Mouse (Mus musculus) forebrain, embryonic 13.5 days (tissue): Measurements from ENCODE around the gene Ercc6. TPM values are rescaled to one million over a fixed set of nuclear protein-coding genes. Genes with fewer than 3 reads are reported as not detected.

Experiments
- ATAC-seq: fragments of 200-750 bp; cut with Nextera tagmentation; 2 replicates; pipeline ENCODE4 v1.8.0; 2017
- H3K27ac ChIP-seq: fragments of 300-500 bp; sonication (generic); 2 replicates; pipeline ENCODE4 v1.5.1; 2015; ENCODE audit warnings: inconsistent platforms, mild to moderate bottlenecking, moderate library complexity
- H3K27me3 ChIP-seq: fragments of 300-500 bp; sonication (generic); 2 replicates; pipeline ENCODE4 v1.6.1; 2015; ENCODE audit warnings: mild to moderate bottlenecking, inconsistent platforms
- H3K36me3 ChIP-seq: fragments of 300-500 bp; sonication (generic); 2 replicates; pipeline ENCODE4 v1.6.1; 2015; ENCODE audit warnings: mild to moderate bottlenecking, inconsistent platforms; ENCODE audit not compliant: poor library complexity, severe bottlenecking
- H3K4me1 ChIP-seq: fragments of 300-500 bp; sonication (generic); 2 replicates; pipeline ENCODE4 v1.6.1; 2015; ENCODE audit warnings: inconsistent platforms
- H3K4me2 ChIP-seq: fragments of 300-500 bp; sonication (generic); 2 replicates; pipeline ENCODE4 v1.6.1; 2015; ENCODE audit warnings: inconsistent platforms, mild to moderate bottlenecking, moderate library complexity
- H3K4me3 ChIP-seq: fragments of 300-500 bp; sonication (generic); 2 replicates; pipeline ENCODE4 v1.5.1; 2015; ENCODE audit warnings: mild to moderate bottlenecking, inconsistent platforms
- H3K9ac ChIP-seq: fragments of 300-500 bp; sonication (generic); 2 replicates; pipeline ENCODE4 v1.6.1; 2015; ENCODE audit warnings: mild to moderate bottlenecking, inconsistent platforms
- H3K9me3 ChIP-seq: fragments of 300-500 bp; sonication (generic); replicated peaks from 2 replicates; pipeline ENCODE4 v1.6.1; 2016; ENCODE audit warnings: inconsistent platforms
- WGBS: fragments of 180-500 bp; shearing (Covaris S2); methylation state at CpG from one replicate; pipeline ENCODE4 v1.1.7; 2015; 5-methylcytosine and 5-hydroxymethylcytosine counted together
- polyA plus RNA-seq: library from polyadenylated mRNA; unstranded; fragments of >200 nt; fragmentation: Nextera tagmentation; extraction: Ambion mirVana; gene quantifications from 2 replicates; pipeline ENCODE4 v1.2.1, GENCODE M21; 2015

Ercc6 gene
- polyA plus RNA-seq, 1 experiment from 2014 or later: 25.2 TPM

DNA sequence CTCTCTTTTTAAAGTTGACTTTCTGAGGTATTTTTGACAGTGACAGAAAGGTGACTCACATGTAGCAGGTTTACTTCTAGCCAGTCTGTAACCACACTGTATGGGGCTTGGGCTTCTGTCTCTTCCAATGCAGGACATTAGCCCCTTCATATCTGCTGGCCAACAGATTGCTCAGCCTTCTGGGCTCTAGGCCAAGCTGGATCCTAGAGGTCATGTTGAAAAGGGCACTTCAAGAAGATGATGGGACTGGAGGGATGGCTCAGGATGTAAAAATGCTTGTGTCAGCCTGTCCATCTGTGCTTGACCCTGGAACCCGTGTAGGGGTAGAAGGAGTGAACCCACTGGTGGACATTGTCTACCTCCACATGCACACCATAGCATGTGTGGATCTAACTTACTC lies 24.8 kb downstream of the Ercc6 start:
- Histone ChIP-seq H3K27me3 (no peaks in the 10 kb centered on the region), H3K36me3 (peaks cover 55% of the 10 kb centered on the region)

GRCm38 (mm10) chr14:32543075-32543474 lies 29.8 kb downstream of the Ercc6 start:
- no peak for ATAC-seq
- H3K27me3 ChIP-seq: no peaks in the 10 kb centered on the region
- H3K9ac ChIP-seq: no peak overlapping the region
- no peak overlapping the region for H3K4me3 ChIP-seq
- H3K9me3 ChIP-seq: no peaks in the 10 kb centered on the region
- no peaks in the 10 kb centered on the region for H3K4me1 ChIP-seq
- H3K36me3 ChIP-seq: peaks cover 54% of the 10 kb centered on the region
- no peak overlapping the region for H3K27ac ChIP-seq
- H3K4me2 ChIP-seq: no peak overlapping the region

More for the DNA sequence above, 24.8 kb downstream of the Ercc6 start:
- H3K27ac ChIP-seq: no peak overlapping the region
- 88% methylated on average over 1 of the region's 1 CpGs for WGBS
- ATAC-seq: no peak
- no peaks in the 10 kb centered on the region for H3K9me3 ChIP-seq
- no peak overlapping the region for H3K9ac ChIP-seq
- no peak overlapping the region for H3K4me3 ChIP-seq
- H3K4me1 ChIP-seq: peaks cover under 1% of the 10 kb centered on the region
- H3K4me2 ChIP-seq: no peak overlapping the region

DNA sequence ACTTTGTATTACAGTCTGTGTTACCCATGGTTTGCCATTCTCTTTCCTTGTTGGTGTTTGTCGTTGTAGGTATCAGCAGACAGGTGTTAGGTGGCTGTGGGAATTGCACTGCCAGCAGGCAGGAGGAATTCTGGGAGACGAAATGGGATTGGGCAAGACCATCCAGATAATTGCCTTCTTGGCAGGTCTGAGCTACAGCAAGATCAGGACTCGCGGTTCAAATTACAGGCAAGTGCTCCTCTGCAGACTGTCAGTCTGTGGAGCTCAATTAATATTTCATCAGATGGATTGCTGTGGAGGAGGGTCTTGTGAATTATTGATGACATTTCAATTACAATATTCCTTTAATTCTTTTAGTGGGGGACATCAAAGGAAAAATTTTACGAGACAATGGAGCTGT lies 33.4 kb downstream of the Ercc6 start:
- WGBS: 81% methylated on average over 5 of the region's 5 CpGs
- Histone ChIP-seq H3K36me3 (peaks cover 48% of the 10 kb centered on the region), H3K27ac (no peak overlapping the region), H3K9me3 (no peaks in the 10 kb centered on the region), H3K4me3 (no peak overlapping the region), H3K4me1 (no peaks in the 10 kb centered on the region), H3K9ac (no peak overlapping the region), H3K27me3 (no peaks in the 10 kb centered on the region), H3K4me2 (no peak overlapping the region)
- no peak for ATAC-seq

GRCm38 (mm10) chr14:32551854-32552253 lies 38.5 kb downstream of the Ercc6 start:
- Histone ChIP-seq H3K4me3 (no peak overlapping the region), H3K36me3 (peaks cover 56% of the 10 kb centered on the region), H3K9ac (no peak overlapping the region), H3K9me3 (no peaks in the 10 kb centered on the region), H3K27ac (no peak overlapping the region), H3K27me3 (no peaks in the 10 kb centered on the region), H3K4me1 (no peaks in the 10 kb centered on the region), H3K4me2 (no peak overlapping the region)
- ATAC-seq: no peak
- 80% methylated on average over 5 of the region's 5 CpGs for WGBS

DNA sequence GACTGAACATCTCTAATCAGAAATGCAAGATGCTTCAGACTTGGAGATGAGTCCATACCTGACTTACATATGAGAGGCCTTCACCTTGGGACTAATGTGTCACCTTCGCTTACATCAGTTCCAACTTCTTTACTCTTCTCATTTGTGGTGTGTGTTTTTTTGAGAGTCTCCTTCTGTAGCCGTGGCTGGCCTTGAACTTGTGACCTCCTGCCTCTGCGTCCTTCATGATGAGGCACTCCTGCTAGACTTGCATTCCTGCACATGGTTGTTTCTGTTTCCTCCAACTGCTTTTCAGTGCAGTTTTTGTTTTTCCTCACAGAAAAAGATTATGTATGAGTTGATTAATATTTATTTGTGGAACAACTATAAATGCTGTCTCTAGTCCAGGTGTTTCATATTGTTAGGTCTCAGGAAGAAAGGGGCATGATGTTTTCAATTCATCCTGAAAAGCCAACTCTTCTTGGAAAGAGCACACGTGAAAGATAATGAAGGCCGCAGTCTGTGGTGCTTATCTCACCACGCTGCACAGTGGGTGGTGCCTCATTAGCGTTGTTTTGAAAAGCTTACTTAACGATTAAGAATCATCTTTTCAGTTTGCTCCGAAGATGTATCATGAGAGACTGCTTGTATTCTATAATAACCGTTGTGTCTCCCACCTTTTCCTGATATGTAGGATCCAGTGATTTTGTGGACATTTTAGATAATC lies 40.0 kb downstream of the Ercc6 start:
- Histone ChIP-seq H3K4me3 (no peak overlapping the region), H3K27me3 (no peaks in the 10 kb centered on the region), H3K27ac (no peak overlapping the region), H3K4me2 (no peak overlapping the region), H3K9ac (no peak overlapping the region), H3K9me3 (no peaks in the 10 kb centered on the region), H3K4me1 (no peaks in the 10 kb centered on the region), H3K36me3 (peaks cover 54% of the 10 kb centered on the region)
- 58% methylated on average over 10 of the region's 10 CpGs for WGBS
- no peak for ATAC-seq

DNA sequence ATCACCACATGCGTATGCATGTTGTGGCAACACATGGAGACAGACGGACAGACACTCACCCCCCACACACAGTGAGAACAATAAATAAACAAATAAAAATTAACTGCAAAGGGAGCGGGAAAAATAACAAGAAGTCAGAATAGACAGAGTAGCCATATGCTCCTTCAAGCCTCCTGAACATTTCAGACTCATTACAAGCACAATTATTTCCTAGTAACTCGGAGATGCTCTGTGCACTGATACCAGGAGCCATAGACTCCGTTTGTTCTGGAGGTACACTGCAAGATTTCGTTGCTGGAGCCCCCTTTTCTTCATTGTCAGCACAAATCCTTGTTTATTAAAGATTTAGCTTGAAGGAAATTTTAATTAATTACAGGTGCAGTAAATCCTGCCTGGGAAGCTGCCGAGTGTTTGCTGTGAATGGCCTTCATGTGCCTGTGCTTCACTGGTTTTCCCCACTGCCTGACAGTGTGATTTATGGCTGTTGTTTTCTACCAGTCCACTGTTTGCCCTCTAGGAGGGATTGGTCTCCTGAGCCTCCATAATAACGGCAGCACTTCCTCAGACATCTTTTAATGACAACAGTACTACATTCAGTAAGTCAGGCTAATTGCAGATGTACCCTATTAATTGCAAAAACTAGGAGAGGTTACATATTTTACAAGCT lies 41.7 kb downstream of the Ercc6 start:
- Histone ChIP-seq H3K4me2 (no peak overlapping the region), H3K4me1 (no peaks in the 10 kb centered on the region), H3K9me3 (no peaks in the 10 kb centered on the region), H3K4me3 (no peak overlapping the region), H3K27me3 (no peaks in the 10 kb centered on the region), H3K9ac (no peak overlapping the region), H3K36me3 (peaks cover 63% of the 10 kb centered on the region), H3K27ac (no peak overlapping the region)
- ATAC-seq: no peak
- WGBS: 83% methylated on average over 8 of the region's 8 CpGs

- no peak overlapping the region for H3K27ac ChIP-seq
- H3K4me2 ChIP-seq: no peak overlapping the region
- no peaks in the 10 kb centered on the region for H3K9me3 ChIP-seq
- no peaks in the 10 kb centered on the region for H3K27me3 ChIP-seq
- 100% methylated on average over 3 of the region's 3 CpGs for WGBS
- H3K4me3 ChIP-seq: no peak overlapping the region
- H3K36me3 ChIP-seq: peaks cover 82% of the 10 kb centered on the region
- H3K4me1 ChIP-seq: no peaks in the 10 kb centered on the region
- ATAC-seq: no peak
- no peak overlapping the region for H3K9ac ChIP-seq
These were observed 48.1 kb downstream of the Ercc6 start for GRCm38 (mm10) chr14:32561428-32561827.

GRCm38 (mm10) chr14:32563661-32564060 lies 50.3 kb downstream of the Ercc6 start:
- no peak for ATAC-seq
- no peak overlapping the region for H3K9ac ChIP-seq
- H3K27me3 ChIP-seq: no peaks in the 10 kb centered on the region
- peaks cover 87% of the 10 kb centered on the region for H3K36me3 ChIP-seq
- no peak overlapping the region for H3K27ac ChIP-seq
- H3K4me2 ChIP-seq: no peak overlapping the region
- no peak overlapping the region for H3K4me3 ChIP-seq
- 84% methylated on average over 6 of the region's 6 CpGs for WGBS
- H3K9me3 ChIP-seq: no peaks in the 10 kb centered on the region
- no peaks in the 10 kb centered on the region for H3K4me1 ChIP-seq

DNA sequence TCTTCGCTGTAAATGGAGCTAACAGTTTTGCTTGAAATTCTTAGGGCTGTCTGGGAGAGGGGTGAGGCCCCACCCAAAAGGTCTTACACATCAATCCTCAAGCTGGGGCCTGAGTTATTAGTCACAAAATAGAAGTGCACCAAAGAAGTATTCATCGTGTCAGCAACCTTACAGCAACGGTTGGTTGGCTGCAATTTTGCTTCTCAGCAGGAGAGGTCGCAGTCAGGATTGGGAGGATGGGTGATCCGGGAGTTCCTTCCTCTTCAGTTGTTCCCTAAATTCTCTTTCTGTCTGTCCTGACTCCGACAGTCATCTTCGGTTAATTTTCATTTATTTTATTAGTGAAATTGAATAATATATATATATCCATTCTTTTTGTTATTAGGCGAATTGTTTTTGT lies 59.2 kb downstream of the Ercc6 start:
- no peak overlapping the region for H3K27ac ChIP-seq
- H3K4me1 ChIP-seq: no peaks in the 10 kb centered on the region
- peaks cover 75% of the 10 kb centered on the region for H3K36me3 ChIP-seq
- ATAC-seq: no peak
- 48% methylated on average over 8 of the region's 8 CpGs for WGBS
- no peak overlapping the region for H3K4me3 ChIP-seq
- H3K4me2 ChIP-seq: no peak overlapping the region
- no peaks in the 10 kb centered on the region for H3K27me3 ChIP-seq
- H3K9ac ChIP-seq: no peak overlapping the region
- H3K9me3 ChIP-seq: no peaks in the 10 kb centered on the region

GRCm38 (mm10) chr14:32578420-32578819 lies 65.1 kb downstream of the Ercc6 start:
- H3K36me3 ChIP-seq: peaks cover 41% of the 10 kb centered on the region
- no peak overlapping the region for H3K9ac ChIP-seq
- WGBS: 96% methylated on average over 2 of the region's 2 CpGs
- no peak overlapping the region for H3K27ac ChIP-seq
- H3K4me3 ChIP-seq: no peak overlapping the region
- no peak overlapping the region for H3K4me2 ChIP-seq
- no peak for ATAC-seq
- H3K9me3 ChIP-seq: no peaks in the 10 kb centered on the region
- H3K4me1 ChIP-seq: no peaks in the 10 kb centered on the region
- no peaks in the 10 kb centered on the region for H3K27me3 ChIP-seq

DNA sequence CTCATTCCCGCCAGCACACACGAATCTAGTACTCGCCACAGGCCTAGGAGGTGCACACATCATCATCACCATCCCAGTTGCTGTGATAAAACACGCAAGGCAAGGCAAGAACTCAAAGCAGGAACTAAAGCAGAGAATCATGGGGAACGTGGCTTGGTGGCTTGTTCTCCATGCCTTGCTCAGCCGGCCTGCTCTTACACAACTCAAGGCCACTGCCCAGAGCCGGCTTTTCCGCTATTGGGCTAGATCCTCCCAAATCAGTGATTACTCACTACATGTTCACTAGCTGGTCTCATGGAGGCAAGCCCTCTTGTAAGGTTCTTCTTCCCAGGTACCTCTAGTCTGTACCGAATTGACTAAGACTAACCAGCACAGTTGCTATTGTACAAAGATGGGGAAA lies 70.4 kb downstream of the Ercc6 start:
- no peak overlapping the region for H3K4me3 ChIP-seq
- no peak overlapping the region for H3K4me2 ChIP-seq
- H3K36me3 ChIP-seq: no peaks in the 10 kb centered on the region
- no peak overlapping the region for H3K9ac ChIP-seq
- no peaks in the 10 kb centered on the region for H3K9me3 ChIP-seq
- 0 out of 2 replicates have a peak, but pooled peaks cover 1% of the 10 kb centered on the region for H3K27me3 ChIP-seq
- ATAC-seq: no peak
- H3K27ac ChIP-seq: no peak overlapping the region
- no peaks in the 10 kb centered on the region for H3K4me1 ChIP-seq
- 94% methylated on average over 9 of the region's 9 CpGs for WGBS

- WGBS: 11% methylated on average over 10 of the region's 10 CpGs
- Histone ChIP-seq H3K4me3 (no peak overlapping the region), H3K36me3 (no peaks in the 10 kb centered on the region), H3K4me1 (no peaks in the 10 kb centered on the region), H3K9me3 (no peaks in the 10 kb centered on the region), H3K27me3 (peaks cover 11% of the 10 kb centered on the region; the same call in 1 of the 2 replicates), H3K4me2 (no peak overlapping the region), H3K9ac (no peak overlapping the region), H3K27ac (no peak overlapping the region)
- ATAC-seq: peak; percentile 67
These were observed 73.9 kb downstream of the Ercc6 start for GRCm38 (mm10) chr14:32587013-32587784.
